9 mouse cellular contexts compared by ENCODE assay signal in the genomic region with DNA sequence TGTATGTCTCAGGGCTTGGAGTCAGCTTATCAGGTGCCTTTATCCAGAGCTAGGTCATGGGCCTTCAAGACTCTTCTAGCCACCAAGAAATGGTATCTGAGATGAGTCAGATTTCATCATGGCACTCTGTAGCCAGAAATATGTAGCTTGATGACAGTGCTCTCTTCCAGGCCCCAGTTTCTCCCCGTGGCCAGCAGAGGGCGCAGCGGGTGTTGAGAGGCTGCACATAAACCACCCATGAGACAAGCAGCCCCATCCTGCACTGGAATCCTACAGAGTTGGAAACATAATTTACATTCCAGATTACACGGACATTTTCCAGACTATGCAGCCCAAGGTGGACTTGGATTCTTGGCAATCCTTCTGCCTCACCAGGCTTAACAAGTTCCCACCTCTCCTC. TPM values are rescaled to one million over a fixed set of nuclear protein-coding genes. Genes with fewer than 3 reads are reported as not detected.
DNase-seq lines count a peak whose midpoint lies in the region; ATAC-seq and TF ChIP-seq lines count a peak whose summit lies in the region.
"Had no signal": no experiment of that assay in that cellular context is flagged by ENCODE, and none has a peak within 500 bp of the region (broad histone marks: within the 10 kb centered on the region; RNA-seq: fewer than 3 reads in every experiment).

No protein-coding gene starts in this region.

- no peaks in the 10 kb centered on the region for H3K27me3 ChIP-seq in hindbrain, embryonic 10.5 days (ENCODE audit: insufficient read depth, poor library complexity, severe bottlenecking)
- no peaks in the 10 kb centered on the region for H3K27me3 ChIP-seq in hindbrain, embryonic 16.5 days (replicated peaks; ENCODE audit: control insufficient read depth, insufficient read depth, low read length)
- no peaks in the 10 kb centered on the region for H3K27me3 ChIP-seq in neural tube, embryonic 13.5 days
- H3K27me3 ChIP-seq in testis, adult 2 months (ENCODE audit: control insufficient read depth, insufficient read depth, low read length): no peaks in the 10 kb centered on the region
- H3K27me3 ChIP-seq: embryonic facial prominence, embryonic 13.5 days had no signal

- intact Hi-C loops in left cerebral cortex, postnatal 14 days (cut with DNase I): no loop called here

- TF ChIP-seq POLR2A in bone marrow macrophage, adult 2 months (IDR thresholded peaks at IDR 0.05; ENCODE audit: borderline replicate concordance, low read depth, low read length): no peak
- no peak for TF ChIP-seq POLR2A in testis, adult 2 months (IDR thresholded peaks at IDR 0.05; ENCODE audit: control insufficient read depth, low read depth, low read length)

- peak; percentile 76 for DNase-seq in hindbrain, embryonic 10.5 days (ENCODE audit: low spot score)
- peak; percentile 88 for DNase-seq in induced T-regulatory cell, adult 2 months (ENCODE audit: low read depth)
- peak; percentile 80 to 87 for DNase-seq in left cerebral cortex, postnatal 14 days (ENCODE audit: low spot score in 2 of 2)

- H3K4me1 ChIP-seq in hindbrain, embryonic 10.5 days (replicated peaks): no peaks in the 10 kb centered on the region
- no peaks in the 10 kb centered on the region for H3K4me1 ChIP-seq in hindbrain, embryonic 16.5 days (ENCODE audit: control insufficient read depth, insufficient read depth, low read depth, low read length)
- peaks cover 10% of the 10 kb centered on the region for H3K4me1 ChIP-seq in bone marrow macrophage, adult 2 months (ENCODE audit: control insufficient read depth, insufficient read depth, low read length)
- H3K4me1 ChIP-seq in neural tube, embryonic 13.5 days (replicated peaks): no peaks in the 10 kb centered on the region
- no peaks in the 10 kb centered on the region; the same call in 1 of the 2 replicates for H3K4me1 ChIP-seq in testis, adult 2 months (ENCODE audit: control insufficient read depth, insufficient read depth, low read length)
- H3K4me1 ChIP-seq: embryonic facial prominence, embryonic 13.5 days had no signal

- H3K9me3 ChIP-seq in hindbrain, embryonic 10.5 days: no peaks in the 10 kb centered on the region
- no peaks in the 10 kb centered on the region for H3K9me3 ChIP-seq in hindbrain, embryonic 16.5 days (ENCODE audit: control insufficient read depth, low read length)
- H3K9me3 ChIP-seq in neural tube, embryonic 13.5 days: no peaks in the 10 kb centered on the region
- H3K9me3 ChIP-seq: embryonic facial prominence, embryonic 13.5 days had no signal

- no peak; the same call in 1 of the 2 replicates for ATAC-seq in hindbrain, embryonic 16.5 days
- peak; percentile 80 for ATAC-seq in erythroblast, adult 5-6 weeks (replicated peaks; ENCODE audit: low FRiP score, poor library complexity, severe bottlenecking)
- peak; percentile 50; the same call in 1 of the 2 replicates for ATAC-seq in neural tube, embryonic 13.5 days (ENCODE audit: low read depth)

- no peak overlapping the region for H3K27ac ChIP-seq in hindbrain, embryonic 10.5 days
- H3K27ac ChIP-seq in hindbrain, embryonic 16.5 days (ENCODE audit: low read depth, low read length): no peak overlapping the region
- H3K27ac ChIP-seq in bone marrow macrophage, adult 2 months (ENCODE audit: insufficient read depth, low read depth, low read length): no peak overlapping the region
- no peak overlapping the region for H3K27ac ChIP-seq in neural tube, embryonic 13.5 days (replicated peaks)
- no peak overlapping the region for H3K27ac ChIP-seq in testis, adult 2 months (ENCODE audit: control insufficient read depth, insufficient read depth, low read depth, low read length)
- H3K27ac ChIP-seq: embryonic facial prominence, embryonic 13.5 days had no signal

- peak; percentile 90 for TF ChIP-seq CTCF in bone marrow macrophage, adult 2 months (IDR thresholded peaks at IDR 0.05; ENCODE audit: low read depth, low read length)
- peak; percentile 73 for TF ChIP-seq CTCF in testis, adult 2 months (IDR thresholded peaks at IDR 0.05; ENCODE audit: control insufficient read depth, insufficient read depth, insufficient replicate concordance, low read depth, low read length)

- peaks cover 97% of the 10 kb centered on the region for H3K36me3 ChIP-seq in hindbrain, embryonic 10.5 days
- peaks cover 42% of the 10 kb centered on the region for H3K36me3 ChIP-seq in hindbrain, embryonic 16.5 days (ENCODE audit: control insufficient read depth, insufficient read depth, low read length)
- peaks cover 93% of the 10 kb centered on the region for H3K36me3 ChIP-seq in neural tube, embryonic 13.5 days
- H3K36me3 ChIP-seq in testis, adult 2 months (ENCODE audit: control insufficient read depth, insufficient read depth, low read length): peaks cover 8% of the 10 kb centered on the region

- no peak overlapping the region for H3K9ac ChIP-seq in hindbrain, embryonic 16.5 days (ENCODE audit: low read depth, low read length)
- H3K9ac ChIP-seq in neural tube, embryonic 13.5 days: no peak overlapping the region
- H3K9ac ChIP-seq: embryonic facial prominence, embryonic 13.5 days had no signal

- H3K4me2 ChIP-seq in hindbrain, embryonic 16.5 days (ENCODE audit: low read length): no peak overlapping the region
- no peak overlapping the region for H3K4me2 ChIP-seq in neural tube, embryonic 13.5 days
- H3K4me2 ChIP-seq: embryonic facial prominence, embryonic 13.5 days had no signal

- H3K4me3 ChIP-seq in hindbrain, embryonic 10.5 days: no peak overlapping the region
- H3K4me3 ChIP-seq in hindbrain, embryonic 16.5 days (ENCODE audit: low read length): no peak overlapping the region
- no peak overlapping the region for H3K4me3 ChIP-seq in bone marrow macrophage, adult 2 months (ENCODE audit: insufficient read depth, low read length)
- no peak overlapping the region for H3K4me3 ChIP-seq in neural tube, embryonic 13.5 days
- no peak overlapping the region for H3K4me3 ChIP-seq in testis, adult 2 months (ENCODE audit: control insufficient read depth, low read depth, low read length)
- H3K4me3 ChIP-seq: embryonic facial prominence, embryonic 13.5 days had no signal

- 23% methylated on average over 4 of the region's 4 CpGs for WGBS in hindbrain, embryonic 10.5 days
- 20% methylated on average over 4 of the region's 4 CpGs for WGBS in hindbrain, embryonic 16.5 days
- 22% methylated on average over 4 of the region's 4 CpGs for WGBS in neural tube, embryonic 13.5 days

RNA-seq across cellular contexts. Expression of gene Lhfpl5, which starts 17.6 kb away (rescaled TPM):
- 1.9 and 2.1 TPM in 2 replicates for polyA plus RNA-seq in hindbrain, embryonic 10.5 days (2016; fragmentation: Nextera tagmentation; extraction: Ambion mirVana)
- polyA plus RNA-seq in hindbrain, embryonic 16.5 days (2015; fragmentation: Nextera tagmentation; extraction: Ambion mirVana): 20.1 and 26.9 TPM in 2 replicates
- not detected in 2 replicates for polyA plus RNA-seq in bone marrow macrophage, adult 2 months (2012; ENCODE audit: insufficient read depth, insufficient read length, missing spikeins)
- total RNA-seq in erythroblast, adult 5-6 weeks (2015; ENCODE audit: low replicate concordance): not detected in 2 replicates
- not detected in 2 replicates for total RNA-seq in erythroblast, adult 5-6 weeks (2017; ENCODE audit: low replicate concordance)
- 1 to 10 TPM; 2.9 to 4.1 TPM for total RNA-seq in left cerebral cortex, postnatal 14 days (2021)
- 7.9 and 8.2 TPM in 2 replicates for polyA plus RNA-seq in neural tube, embryonic 13.5 days (2015; fragmentation: Nextera tagmentation; extraction: Ambion mirVana)
- polyA plus RNA-seq in testis, adult 2 months (2012; rRNA removed): 0.10 TPM in 1 of 2 replicates, not detected in the other

RNA-seq across cellular contexts. Expression of gene Srpk1, which starts 29.5 kb away (rescaled TPM):
- polyA plus RNA-seq in hindbrain, embryonic 10.5 days (2016; fragmentation: Nextera tagmentation; extraction: Ambion mirVana): 98.7 and 107 TPM in 2 replicates
- 79.4 and 80.8 TPM in 2 replicates for polyA plus RNA-seq in hindbrain, embryonic 16.5 days (2015; fragmentation: Nextera tagmentation; extraction: Ambion mirVana)
- 61.7 and 74.6 TPM in 2 replicates for polyA plus RNA-seq in bone marrow macrophage, adult 2 months (2012; ENCODE audit: insufficient read depth, insufficient read length, missing spikeins)
- total RNA-seq in erythroblast, adult 5-6 weeks (2015; ENCODE audit: low replicate concordance): 13.6 and 43.2 TPM in 2 replicates
- 22.6 and 43.2 TPM in 2 replicates for total RNA-seq in erythroblast, adult 5-6 weeks (2017; ENCODE audit: low replicate concordance)
- 100 to 1,000 TPM; 109 to 110 TPM for total RNA-seq in left cerebral cortex, postnatal 14 days (2021)
- 91.2 and 106 TPM in 2 replicates for polyA plus RNA-seq in neural tube, embryonic 13.5 days (2015; fragmentation: Nextera tagmentation; extraction: Ambion mirVana)
- 167 and 171 TPM in 2 replicates for polyA plus RNA-seq in testis, adult 2 months (2012; rRNA removed)

RNA-seq across cellular contexts. Expression of gene Clps, which starts 32.4 kb away (rescaled TPM):
- not detected in 2 replicates for polyA plus RNA-seq in hindbrain, embryonic 10.5 days (2016; fragmentation: Nextera tagmentation; extraction: Ambion mirVana)
- not detected in 2 replicates for polyA plus RNA-seq in hindbrain, embryonic 16.5 days (2015; fragmentation: Nextera tagmentation; extraction: Ambion mirVana)
- polyA plus RNA-seq in bone marrow macrophage, adult 2 months (2012; ENCODE audit: insufficient read depth, insufficient read length, missing spikeins): not detected in 2 replicates
- total RNA-seq in erythroblast, adult 5-6 weeks (2015; ENCODE audit: low replicate concordance): not detected in 2 replicates
- total RNA-seq in erythroblast, adult 5-6 weeks (2017; ENCODE audit: low replicate concordance): not detected in 2 replicates
- not detected for total RNA-seq in left cerebral cortex, postnatal 14 days (2021)
- not detected in 2 replicates for polyA plus RNA-seq in neural tube, embryonic 13.5 days (2015; fragmentation: Nextera tagmentation; extraction: Ambion mirVana)
- 2.5 and 4.1 TPM in 2 replicates for polyA plus RNA-seq in testis, adult 2 months (2012; rRNA removed)
- polyA plus RNA-seq: embryonic facial prominence, embryonic 13.5 days had no signal

RNA-seq across cellular contexts. Expression of gene Clpsl2, which starts 43.8 kb away (rescaled TPM):
- not detected in 2 replicates for polyA plus RNA-seq in hindbrain, embryonic 10.5 days (2016; fragmentation: Nextera tagmentation; extraction: Ambion mirVana)
- not detected in 2 replicates for polyA plus RNA-seq in hindbrain, embryonic 16.5 days (2015; fragmentation: Nextera tagmentation; extraction: Ambion mirVana)
- polyA plus RNA-seq in bone marrow macrophage, adult 2 months (2012; ENCODE audit: insufficient read depth, insufficient read length, missing spikeins): not detected in 2 replicates
- not detected in 2 replicates for total RNA-seq in erythroblast, adult 5-6 weeks (2015; ENCODE audit: low replicate concordance)
- not detected in 2 replicates for total RNA-seq in erythroblast, adult 5-6 weeks (2017; ENCODE audit: low replicate concordance)
- not detected for total RNA-seq in left cerebral cortex, postnatal 14 days (2021)
- not detected in 2 replicates for polyA plus RNA-seq in neural tube, embryonic 13.5 days (2015; fragmentation: Nextera tagmentation; extraction: Ambion mirVana)
- polyA plus RNA-seq in testis, adult 2 months (2012; rRNA removed): not detected in 2 replicates
- polyA plus RNA-seq: embryonic facial prominence, embryonic 13.5 days had no signal
